Mouse (Mus musculus): ENCODE results near the gene Ankrd13c. TPM values are rescaled to one million over a fixed set of nuclear protein-coding genes. Genes with fewer than 3 reads are reported as not detected.

Ankrd13c gene
- polyA plus RNA-seq (2012; ENCODE audit: low replicate concordance) = 31.6 and 49.7 TPM in 2 replicates

DNA sequence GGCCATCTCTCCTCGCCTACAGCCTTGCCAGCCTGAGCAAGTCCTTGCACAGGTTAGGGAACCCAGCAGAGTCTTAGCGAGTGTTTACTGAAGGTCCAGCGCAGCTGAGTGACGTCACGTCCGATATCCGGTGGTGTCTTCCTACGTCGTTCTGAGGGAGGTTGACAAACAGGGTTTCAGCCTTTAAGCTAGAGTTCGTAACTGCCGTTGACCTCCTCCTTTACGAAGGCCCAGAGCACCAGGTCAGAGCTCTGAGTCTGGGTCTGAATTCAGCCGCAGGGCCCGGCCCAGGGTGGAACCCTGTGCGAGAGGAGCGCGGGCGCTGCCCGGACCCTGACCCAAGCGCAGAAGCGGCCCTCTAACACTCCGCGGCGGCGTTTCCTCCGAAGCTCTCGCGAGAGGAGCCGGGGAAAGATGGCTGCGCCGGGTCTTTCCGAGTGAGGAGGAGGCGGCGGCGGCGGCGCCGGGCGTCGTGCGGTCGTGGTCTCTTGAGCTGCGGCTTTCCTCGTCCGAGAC lies at the start of gene Ankrd13c:
Gene Ankrd13c, plus strand, starts transcription at position 397 of the 516 bp plus-strand sequence.

DNA sequence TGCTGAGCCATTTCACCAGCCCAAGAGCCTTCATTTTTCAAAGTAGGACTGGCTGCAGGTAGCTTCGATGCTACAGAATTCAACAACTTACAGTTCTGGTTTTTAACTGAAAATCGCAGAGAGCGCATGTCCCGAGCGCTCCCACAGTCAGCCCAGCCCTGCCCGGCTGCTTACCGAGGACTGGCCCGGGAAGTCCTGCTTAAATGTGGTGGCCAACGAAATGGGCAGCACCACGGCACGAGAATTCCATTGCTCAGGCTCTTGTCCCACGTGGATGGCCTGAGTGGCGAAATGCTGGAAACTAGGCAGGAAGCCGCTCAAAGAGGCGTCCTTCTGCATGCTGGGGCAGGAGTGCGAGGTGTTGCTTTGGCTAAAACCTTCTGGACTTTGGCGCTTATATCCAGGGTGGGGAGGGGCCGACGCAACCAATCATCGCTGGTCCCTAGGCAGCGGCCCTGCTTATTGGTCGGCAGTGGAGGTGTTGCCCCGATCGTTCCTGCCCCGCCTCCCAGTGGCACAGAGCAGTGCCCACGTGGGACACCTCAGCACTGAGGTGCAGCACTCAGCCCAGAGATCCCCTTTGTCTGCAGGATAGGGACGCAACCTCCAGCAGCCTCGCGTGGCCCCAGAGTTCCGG lies 22.2 kb upstream of the Ankrd13c start, which contains the start of gene Cth:
Gene Cth, minus strand, starts transcription at position 386 of the 637 bp plus-strand sequence.

DNA sequence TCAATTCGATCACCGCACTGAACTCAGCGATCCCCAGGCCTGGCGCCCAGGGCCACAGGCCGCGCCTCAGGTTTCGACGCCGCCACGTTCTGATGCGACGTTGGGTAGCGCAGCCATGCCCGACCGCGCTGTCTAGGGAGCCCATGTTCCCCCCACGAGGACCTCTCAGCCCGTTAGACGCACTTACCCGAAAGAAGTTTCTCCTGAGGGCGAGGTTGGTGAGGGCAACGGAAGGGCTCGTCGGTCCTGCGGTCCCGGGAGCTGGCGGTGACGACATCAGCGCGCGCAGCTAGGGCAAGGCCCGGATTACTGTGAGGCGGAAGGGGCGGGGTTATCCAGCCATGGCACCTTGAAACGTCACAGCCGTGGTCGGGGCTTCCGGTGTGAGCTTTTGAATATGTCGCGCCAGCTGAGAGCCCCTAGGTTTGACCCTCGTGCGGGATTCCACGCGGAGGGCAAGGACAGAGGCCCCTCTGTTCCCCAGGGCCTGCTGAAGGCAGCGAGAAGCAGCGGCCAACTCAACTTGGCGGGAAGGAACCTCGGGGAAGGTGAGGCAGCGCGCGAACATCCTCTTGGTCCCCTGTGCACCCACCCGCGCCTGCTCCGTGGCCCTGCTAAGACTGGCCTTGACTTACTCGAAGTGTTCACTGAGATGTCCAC lies 89.4 kb downstream of the Ankrd13c start, which contains the start of the genes Srsf11 and Lrrc40:
Gene Srsf11, minus strand, starts transcription at position 311 of the 660 bp plus-strand sequence.
Gene Lrrc40, plus strand, starts transcription at position 334 of the 660 bp plus-strand sequence.

Other genes with a start within 250 kb of the Ankrd13c start
- 0.24 and 0.31 TPM in 2 replicates for gene Cth, start 22.2 kb upstream of the Ankrd13c start, polyA plus RNA-seq (2012; ENCODE audit: low replicate concordance)
- 51.0 and 106 TPM in 2 replicates for gene Srsf11, start 89.4 kb downstream of the Ankrd13c start, polyA plus RNA-seq (2012; ENCODE audit: low replicate concordance)
- 11.7 and 36.6 TPM in 2 replicates for gene Lrrc40, start 89.4 kb downstream of the Ankrd13c start, polyA plus RNA-seq (2012; ENCODE audit: low replicate concordance)

Data from leukemia stem cell, adult 10-12 weeks (primary cell).